Mouse (Mus musculus): ENCODE measurements at regions not wholly inside any gene's neighbourhood (a gene's known extent, or its start where the extent isn't known, plus 50 kb on each side); places are given as distances from the start of the nearest gene placed in this dataset.

- no peak for DNase-seq (ENCODE audit: low spot score in 2 of 2)
Observed at GRCm38 (mm10) chr1:169439621-169440020, 91.6 kb downstream of the Nuf2 start.

DNA sequence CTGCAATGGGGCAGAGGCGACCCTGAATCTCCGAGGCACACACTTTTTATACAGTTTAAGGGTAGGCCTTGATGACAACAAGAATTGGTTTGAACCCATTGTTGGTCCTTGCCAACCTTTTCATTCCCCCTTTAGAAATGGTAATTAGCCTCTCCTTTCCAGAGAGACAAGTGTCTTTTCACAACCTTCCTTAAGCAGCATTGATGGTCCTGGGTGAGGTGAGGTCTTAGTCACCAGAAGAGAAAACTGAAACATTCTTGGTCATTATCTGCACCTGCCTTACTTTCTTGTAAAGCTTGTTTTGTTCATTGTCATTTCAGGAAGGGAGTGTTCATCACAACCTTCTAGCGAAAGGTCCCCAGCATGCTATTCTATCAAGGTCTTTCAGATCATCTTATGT is 93.3 kb downstream of the Nuf2 start:
- no peak for DNase-seq (ENCODE audit: low spot score in 2 of 2)

- peak; percentile 43 to 61 for DNase-seq (ENCODE audit: low spot score in 2 of 2)
Observed at GRCm38 (mm10) chr1:169422408-169422807, 108.9 kb downstream of the Nuf2 start.

- no peak for DNase-seq (ENCODE audit: low spot score in 2 of 2)
Observed at GRCm38 (mm10) chr1:169421671-169422070, 109.6 kb downstream of the Nuf2 start.

DNA sequence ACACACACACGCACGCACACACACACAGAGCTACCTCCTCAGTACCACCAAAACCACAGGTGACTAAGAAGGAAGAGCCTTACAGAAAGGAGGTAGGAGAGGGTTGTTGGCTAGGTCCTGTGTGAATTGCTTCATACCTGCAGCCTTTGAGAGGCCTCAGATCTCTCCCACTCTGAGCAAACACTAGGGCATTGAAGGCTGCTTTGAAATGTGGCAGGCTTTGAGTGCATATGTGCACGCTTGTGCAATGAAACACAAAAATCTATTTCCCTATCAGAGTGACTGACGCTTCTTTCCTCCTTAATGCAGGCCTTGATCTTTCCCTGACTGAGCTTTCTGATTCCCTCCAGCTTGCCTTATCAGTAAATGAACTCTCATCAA is 112.6 kb downstream of the Nuf2 start:
- no peak for DNase-seq (ENCODE audit: low spot score in 2 of 2)

DNA sequence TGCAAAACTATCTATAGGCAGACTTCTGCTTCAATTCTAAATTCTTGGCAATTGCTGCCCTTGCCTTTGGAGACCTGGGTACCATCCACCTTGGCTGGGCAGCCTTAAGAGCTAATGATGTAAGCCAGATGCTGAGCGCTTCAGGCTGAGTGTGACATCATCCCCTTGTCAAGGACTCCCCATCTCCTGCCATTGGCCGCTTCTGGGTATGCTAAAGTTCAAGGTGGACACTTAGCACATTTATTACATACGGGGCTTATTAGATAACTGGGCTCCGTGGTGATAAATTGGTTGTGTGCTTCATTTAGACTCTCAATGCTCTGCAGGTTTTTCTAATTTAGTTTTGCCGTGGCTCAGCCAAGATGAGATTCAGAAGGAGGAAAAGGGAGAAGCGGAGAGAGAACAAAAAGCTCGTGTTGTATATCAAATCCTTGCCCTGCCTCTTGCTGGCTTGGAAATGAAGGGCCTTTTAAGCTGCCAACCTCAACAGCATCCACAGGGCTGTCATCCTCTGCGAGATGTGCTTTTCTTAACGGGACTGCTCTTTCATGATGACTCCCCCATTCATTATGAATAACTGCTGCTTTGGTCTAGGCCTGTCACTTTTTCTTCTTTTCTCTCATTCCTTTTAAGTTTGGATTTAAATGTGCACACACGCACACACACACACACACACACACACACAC is 113.1 kb downstream of the Nuf2 start:
- DNase-seq (ENCODE audit: low spot score in 2 of 2), result no peak

- DNase-seq (ENCODE audit: low spot score in 2 of 2), result no peak
Observed at GRCm38 (mm10) chr1:169416701-169417100, 114.6 kb downstream of the Nuf2 start.

- no peak for DNase-seq (ENCODE audit: low spot score in 2 of 2)
Observed at GRCm38 (mm10) chr1:169408120-169408519, 123.1 kb downstream of the Nuf2 start.

GRCm38 (mm10) chr1:169400841-169401240 is 130.4 kb downstream of the Nuf2 start:
- DNase-seq (ENCODE audit: low spot score in 2 of 2), result no peak

GRCm38 (mm10) chr1:169397371-169397770 is 133.9 kb downstream of the Nuf2 start:
- peak in 1 of 2 experiments; percentile 44 for DNase-seq (ENCODE audit: low spot score in 2 of 2)

DNA sequence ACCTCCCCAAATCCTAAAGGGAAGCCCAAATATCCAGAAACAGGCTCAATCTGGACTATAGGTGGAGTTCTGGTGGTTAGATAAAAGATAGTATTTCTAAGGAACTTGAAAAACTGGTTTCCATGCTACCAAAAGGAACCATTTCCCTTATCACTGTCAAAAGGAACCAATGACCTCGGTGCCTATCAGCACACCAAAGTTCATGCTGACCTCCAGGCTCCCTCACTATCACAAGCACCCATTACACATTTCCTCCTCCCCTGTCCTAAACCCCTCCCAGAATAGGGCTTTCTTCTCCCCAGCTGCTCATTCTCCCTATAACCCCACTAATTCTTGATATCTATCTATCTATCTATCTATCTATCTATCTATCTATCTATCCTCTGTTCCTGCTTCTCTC is 144.2 kb downstream of the Nuf2 start:
- no peak for DNase-seq (ENCODE audit: low spot score in 2 of 2)

GRCm38 (mm10) chr1:169385740-169386424 is 145.4 kb downstream of the Nuf2 start:
- no peak for DNase-seq (ENCODE audit: low spot score in 2 of 2)

DNA sequence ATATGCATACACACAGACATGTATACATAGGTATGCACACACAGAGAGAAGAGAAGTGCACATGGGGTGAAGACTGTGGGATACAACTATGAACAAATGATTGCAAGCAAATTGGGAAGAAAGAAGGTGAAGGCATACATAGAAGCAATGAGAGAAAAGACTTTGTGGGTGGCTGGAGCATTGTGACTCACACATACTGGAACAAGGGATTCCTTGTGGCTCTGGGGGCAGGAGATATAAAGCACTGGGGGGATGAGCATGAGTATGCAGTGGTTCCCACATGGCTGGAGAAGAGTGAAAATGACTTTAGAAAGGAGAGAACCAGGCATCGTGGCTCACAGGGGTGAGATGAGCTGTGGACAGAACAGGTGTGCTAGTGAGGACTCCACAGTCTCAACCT is 156.6 kb downstream of the Nuf2 start:
- no peak for DNase-seq (ENCODE audit: low spot score in 2 of 2)

DNA sequence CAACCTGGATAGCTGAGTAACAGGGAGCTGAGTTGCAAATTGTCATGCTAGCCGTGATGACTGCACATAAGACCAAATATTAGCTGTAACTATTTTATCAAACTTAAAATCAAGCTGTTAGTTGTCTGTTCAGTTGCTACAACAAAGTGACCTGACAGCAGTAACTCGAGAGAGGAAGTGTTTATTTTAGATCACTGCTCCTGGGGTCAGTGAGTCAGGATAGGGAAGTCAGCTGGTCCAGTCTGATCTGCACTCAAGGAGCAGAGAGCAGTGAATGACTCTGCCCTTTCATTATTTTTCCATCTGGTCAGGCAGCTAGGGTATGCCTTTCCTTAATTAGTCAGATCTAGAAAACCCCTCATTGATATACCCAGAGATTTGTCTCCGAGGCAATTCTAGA is 162.5 kb downstream of the Nuf2 start:
- no peak for DNase-seq (ENCODE audit: low spot score in 2 of 2)

DNA sequence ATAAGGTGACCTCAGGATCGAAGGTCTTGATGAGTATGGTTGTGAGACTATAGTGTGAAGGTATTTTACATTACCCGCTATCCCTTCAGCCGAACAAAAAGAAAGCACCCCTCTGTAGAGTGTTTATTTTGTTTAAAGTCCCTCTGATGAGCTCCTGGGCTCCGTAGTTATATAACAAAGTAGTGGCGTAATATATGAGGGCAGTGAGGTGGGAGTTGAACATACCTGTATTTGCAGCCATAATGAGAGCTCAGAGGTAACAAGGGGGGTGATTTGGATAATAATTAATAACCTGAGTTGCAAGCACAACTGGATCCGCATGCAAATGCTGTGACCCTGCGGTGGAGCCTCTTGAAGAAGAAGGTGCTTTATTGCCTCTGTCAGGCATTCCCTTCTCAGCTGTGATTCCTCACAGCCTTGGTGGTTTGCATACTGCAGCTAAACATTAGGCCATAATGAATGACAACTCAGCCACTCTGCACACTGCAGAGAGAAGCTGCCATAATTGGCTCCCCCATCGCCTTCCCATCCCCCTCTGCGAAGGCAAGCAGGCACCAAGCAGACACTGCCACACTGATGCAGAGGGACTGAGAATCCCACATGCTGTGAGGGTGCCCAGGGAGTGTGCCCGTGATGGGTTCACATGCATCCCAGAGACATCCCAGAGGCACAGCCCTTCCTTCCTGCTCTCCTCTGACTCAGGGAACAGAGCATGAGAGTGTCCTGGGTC is 163.3 kb downstream of the Nuf2 start:
- no peak for DNase-seq (ENCODE audit: low spot score in 2 of 2)

GRCm38 (mm10) chr1:169367316-169367715 is 163.9 kb downstream of the Nuf2 start:
- DNase-seq (ENCODE audit: low spot score in 2 of 2), result no peak

DNA sequence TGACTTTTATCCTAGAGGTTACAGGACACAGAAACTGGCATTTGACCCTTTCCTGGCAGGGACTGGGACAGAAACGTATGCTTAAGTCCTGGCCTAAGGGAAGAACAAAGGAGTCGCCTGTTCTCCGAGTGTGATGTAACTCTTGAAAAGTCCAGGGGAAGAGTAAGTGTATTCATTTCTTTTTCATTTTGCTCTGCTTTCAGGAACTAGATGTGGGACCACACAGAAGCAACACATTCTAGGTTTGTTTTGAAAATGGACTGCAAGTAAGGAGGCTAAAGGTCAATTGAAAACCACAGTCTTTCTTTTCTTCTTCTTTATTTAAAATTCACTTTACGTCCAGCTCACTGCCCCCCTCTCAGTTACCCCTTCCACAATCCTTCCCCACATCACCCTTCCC is 168.7 kb downstream of the Nuf2 start:
- DNase-seq (ENCODE audit: low spot score in 2 of 2), result no peak

DNA sequence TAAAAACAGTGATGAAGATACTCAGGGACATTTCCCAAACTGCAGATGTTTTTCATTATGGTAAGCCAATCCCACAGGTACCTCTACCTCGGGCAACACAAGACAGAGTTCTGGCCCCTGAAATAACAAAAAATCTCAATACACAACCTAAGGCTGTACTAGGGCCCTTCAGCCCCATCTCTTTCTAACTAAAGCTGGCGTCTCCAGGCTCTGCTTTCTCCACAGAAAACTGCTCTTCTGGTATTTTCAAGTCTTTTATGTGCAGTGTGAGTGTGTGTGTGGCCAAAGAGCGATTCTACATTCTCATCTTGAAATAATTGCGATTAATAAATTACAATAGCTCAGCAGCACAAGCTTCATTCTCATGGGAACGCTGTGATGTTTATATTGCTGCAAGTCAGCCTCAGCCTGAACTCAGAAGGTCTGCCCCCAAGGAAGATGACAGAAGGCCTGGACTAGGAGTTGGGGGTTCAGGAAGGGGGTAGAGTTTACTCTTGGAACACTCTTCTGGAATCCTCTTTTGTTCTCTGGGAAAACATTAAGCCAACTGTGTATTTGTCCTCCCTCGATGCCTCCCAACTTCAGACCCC is 173.5 kb downstream of the Nuf2 start:
- DNase-seq (ENCODE audit: low spot score in 2 of 2), result no peak

- DNase-seq (ENCODE audit: low spot score in 2 of 2), result peak in 1 of 2 experiments; percentile 27
Observed at GRCm38 (mm10) chr1:169354021-169354420, 177.2 kb downstream of the Nuf2 start.

DNA sequence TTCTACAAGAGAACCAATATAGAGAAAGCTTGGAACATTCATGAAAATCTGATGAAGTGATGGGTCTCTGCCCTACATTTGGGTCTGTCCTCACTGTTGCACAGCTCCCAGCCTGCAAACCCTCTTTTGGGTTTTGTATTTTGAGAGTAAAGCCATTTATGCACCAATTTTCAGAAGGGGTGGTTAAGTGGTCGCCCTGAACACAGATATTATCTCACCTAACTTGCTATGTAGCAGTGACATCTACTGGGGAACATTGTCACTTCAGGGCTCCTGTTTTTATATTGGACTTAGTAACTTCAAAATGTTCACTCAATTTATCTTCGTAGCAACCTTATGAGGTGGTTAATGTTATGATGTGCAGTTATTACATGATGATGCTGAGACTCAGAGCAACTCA is 183.6 kb downstream of the Nuf2 start:
- peak; percentile 34 to 65 for DNase-seq (ENCODE audit: low spot score in 2 of 2)

DNA sequence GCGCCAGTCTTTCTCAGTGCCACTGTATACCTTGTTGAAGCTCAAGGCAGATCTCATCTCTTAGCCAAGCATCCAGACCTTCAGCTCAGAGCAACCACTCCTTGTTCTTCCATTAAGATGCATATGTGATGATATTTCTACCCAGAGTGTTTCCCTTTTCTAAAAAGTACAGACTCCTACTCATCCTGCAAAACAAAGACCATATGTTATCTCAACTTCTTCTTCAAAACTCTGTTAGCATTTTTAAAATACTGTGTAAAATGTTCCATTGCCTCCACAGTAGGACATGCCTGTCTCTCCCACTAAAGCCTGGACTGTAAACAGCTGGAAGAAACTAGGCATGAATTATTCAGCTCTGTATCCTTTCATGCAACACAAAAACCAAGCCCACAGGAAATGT is 184.4 kb downstream of the Nuf2 start:
- peak in 1 of 2 experiments; percentile 23 for DNase-seq (ENCODE audit: low spot score in 2 of 2)

GRCm38 (mm10) chr1:169341131-169341530 is 190.1 kb downstream of the Nuf2 start:
- no peak for DNase-seq (ENCODE audit: low spot score in 2 of 2)

Data from layer of hippocampus, postnatal 14 days (tissue).